In the genomic region with DNA sequence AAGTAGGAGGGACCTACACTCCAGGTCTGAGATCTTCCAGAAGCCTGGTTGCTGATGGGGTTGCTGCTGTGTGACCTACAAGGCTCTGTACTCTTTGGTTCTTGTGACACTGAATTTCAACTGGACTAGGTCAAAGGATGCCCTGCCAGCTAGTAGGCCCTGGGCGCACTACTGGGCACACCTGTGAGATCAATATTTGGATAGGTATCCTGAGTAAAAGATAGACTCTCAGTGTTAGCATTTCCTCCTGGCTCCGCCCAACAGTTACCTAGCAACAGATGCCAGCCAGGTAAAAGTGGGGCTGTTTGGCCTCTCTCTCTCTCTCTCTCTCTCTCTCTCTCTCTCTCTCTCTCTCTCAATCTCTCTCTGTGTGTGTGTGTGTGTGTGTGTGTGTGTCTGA, we compare ENCODE assay signal across 17 mouse cellular contexts. TPM values are rescaled to one million over a fixed set of nuclear protein-coding genes. Genes with fewer than 3 reads are reported as not detected.
DNase-seq lines count a peak whose midpoint lies in the region; ATAC-seq and TF ChIP-seq lines count a peak whose summit lies in the region.
"Had no signal": no experiment of that assay in that cellular context is flagged by ENCODE, and none has a peak within 500 bp of the region (broad histone marks: within the 10 kb centered on the region; RNA-seq: fewer than 3 reads in every experiment).

No protein-coding gene starts in this region.

- H3K4me2 ChIP-seq in hindbrain, embryonic 14.5 days (replicated peaks): no peak overlapping the region
- H3K4me2 ChIP-seq in hindbrain, postnatal 0 days (ENCODE audit: low read depth, low read length): no peak overlapping the region
- H3K4me2 ChIP-seq in liver, embryonic 16.5 days (ENCODE audit: low read depth, low read length): no peak overlapping the region
- no peak overlapping the region for H3K4me2 ChIP-seq in liver, embryonic 11.5 days
- H3K4me2 ChIP-seq in neural tube, embryonic 15.5 days: no peak overlapping the region
- H3K4me2 ChIP-seq: embryonic facial prominence, embryonic 12.5 days; limb, embryonic 12.5 days had no signal

- H3K36me3 ChIP-seq in hindbrain, embryonic 14.5 days (replicated peaks; ENCODE audit: control insufficient read depth, insufficient read depth): no peaks in the 10 kb centered on the region
- H3K36me3 ChIP-seq in hindbrain, postnatal 0 days (ENCODE audit: insufficient read depth, low read length): no peaks in the 10 kb centered on the region
- no peaks in the 10 kb centered on the region for H3K36me3 ChIP-seq in liver, embryonic 16.5 days (ENCODE audit: control insufficient read depth, insufficient read depth)
- no peaks in the 10 kb centered on the region for H3K36me3 ChIP-seq in liver, embryonic 11.5 days (ENCODE audit: control insufficient read depth, insufficient read depth, low read length)
- H3K36me3 ChIP-seq in neural tube, embryonic 15.5 days: no peaks in the 10 kb centered on the region
- H3K36me3 ChIP-seq: embryonic facial prominence, embryonic 12.5 days; forebrain, embryonic 10.5 days; G1E; limb, embryonic 12.5 days; midbrain, embryonic 10.5 days had no signal

- H3K27ac ChIP-seq in hindbrain, embryonic 14.5 days: 0 out of 2 replicates have a peak overlapping the region, but pooled peaks have one; percentile 45
- no peak overlapping the region for H3K27ac ChIP-seq in hindbrain, postnatal 0 days
- 0 out of 2 replicates have a peak overlapping the region, but pooled peaks have one; percentile 24 for H3K27ac ChIP-seq in liver, embryonic 16.5 days (ENCODE audit: low read length)
- H3K27ac ChIP-seq in liver, embryonic 11.5 days (ENCODE audit: low read depth, low read length): no peak overlapping the region
- peak overlapping the region; percentile 62 for H3K27ac ChIP-seq in bone marrow, adult 2 months (ENCODE audit: control insufficient read depth, insufficient read depth, low read depth, low read length, poor library complexity)
- peak overlapping the region; percentile 78 for H3K27ac ChIP-seq in neural tube, embryonic 15.5 days (replicated peaks)
- H3K27ac ChIP-seq: forebrain, embryonic 10.5 days; limb, embryonic 12.5 days; midbrain, embryonic 10.5 days had no signal

- DNase-seq in hindbrain, embryonic 14.5 days (ENCODE audit: low spot score): no peak
- DNase-seq in hindbrain, postnatal 0 days (ENCODE audit: low spot score): no peak
- no peak for DNase-seq in liver, embryonic 11.5 days (ENCODE audit: low spot score)
- no peak for DNase-seq in right cerebral cortex, postnatal 36 days (ENCODE audit: low spot score in 2 of 2)
- DNase-seq: adrenal gland, postnatal 36 days; cerebellum, adult 11 months; right cerebral cortex, postnatal 4 days had no signal

- TF ChIP-seq POLR2A in bone marrow, adult 2 months (IDR thresholded peaks at IDR 0.05; ENCODE audit: borderline replicate concordance, control insufficient read depth, low read depth, low read length): no peak

- no peak overlapping the region for H3K4me3 ChIP-seq in hindbrain, embryonic 14.5 days (replicated peaks; ENCODE audit: low read length)
- no peak overlapping the region for H3K4me3 ChIP-seq in hindbrain, postnatal 0 days (ENCODE audit: low read length)
- H3K4me3 ChIP-seq in liver, embryonic 16.5 days (ENCODE audit: low read depth, low read length): no peak overlapping the region
- H3K4me3 ChIP-seq in liver, embryonic 11.5 days (ENCODE audit: low read depth, low read length): no peak overlapping the region
- H3K4me3 ChIP-seq in bone marrow, adult 2 months (replicated peaks; ENCODE audit: control insufficient read depth, low read depth, low read length): peak overlapping the region; percentile 30
- H3K4me3 ChIP-seq in neural tube, embryonic 15.5 days (replicated peaks): no peak overlapping the region
- H3K4me3 ChIP-seq: embryonic facial prominence, embryonic 12.5 days; forebrain, embryonic 10.5 days; left cerebral cortex, adult 2 months; limb, embryonic 12.5 days; midbrain, embryonic 10.5 days had no signal

- TF ChIP-seq CTCF in hindbrain, postnatal 0 days (IDR thresholded peaks at IDR 0.05; ENCODE audit: low read depth): no peak
- no peak for TF ChIP-seq CTCF in bone marrow, adult 2 months (IDR thresholded peaks at IDR 0.05; ENCODE audit: control insufficient read depth, insufficient read depth, low read length)

- H3K27me3 ChIP-seq in hindbrain, embryonic 14.5 days (ENCODE audit: control insufficient read depth, insufficient read depth, low read length): no peaks in the 10 kb centered on the region
- no peaks in the 10 kb centered on the region for H3K27me3 ChIP-seq in hindbrain, postnatal 0 days (ENCODE audit: insufficient read depth, low read length)
- H3K27me3 ChIP-seq in liver, embryonic 16.5 days (ENCODE audit: control insufficient read depth, insufficient read depth, low read depth, low read length): no peaks in the 10 kb centered on the region
- H3K27me3 ChIP-seq in liver, embryonic 11.5 days (replicated peaks; ENCODE audit: control insufficient read depth, insufficient read depth, low read length): no peaks in the 10 kb centered on the region
- H3K27me3 ChIP-seq in neural tube, embryonic 15.5 days (replicated peaks): no peaks in the 10 kb centered on the region
- H3K27me3 ChIP-seq: embryonic facial prominence, embryonic 12.5 days; limb, embryonic 12.5 days had no signal

- peaks cover 4% of the 10 kb centered on the region; the same call in 1 of the 2 replicates for H3K4me1 ChIP-seq in hindbrain, embryonic 14.5 days (replicated peaks; ENCODE audit: control insufficient read depth, insufficient read depth, low read length)
- H3K4me1 ChIP-seq in hindbrain, postnatal 0 days (ENCODE audit: insufficient read depth, low read length): peaks cover 3% of the 10 kb centered on the region; the same call in 1 of the 2 replicates
- H3K4me1 ChIP-seq in liver, embryonic 16.5 days (ENCODE audit: control insufficient read depth, low read depth, low read length): peaks cover 14% of the 10 kb centered on the region
- peaks cover 15% of the 10 kb centered on the region for H3K4me1 ChIP-seq in liver, embryonic 11.5 days (replicated peaks; ENCODE audit: control insufficient read depth, insufficient read depth, low read length)
- peaks cover 8% of the 10 kb centered on the region for H3K4me1 ChIP-seq in bone marrow, adult 2 months (ENCODE audit: control insufficient read depth, insufficient read depth, low read length)
- peaks cover 31% of the 10 kb centered on the region for H3K4me1 ChIP-seq in neural tube, embryonic 15.5 days

- ATAC-seq in hindbrain, embryonic 14.5 days (ENCODE audit: low FRiP score): no peak
- no peak for ATAC-seq in hindbrain, postnatal 0 days
- ATAC-seq in liver, embryonic 16.5 days (ENCODE audit: low read depth): no peak
- ATAC-seq in liver, embryonic 11.5 days (replicated peaks; ENCODE audit: low FRiP score): no peak
- no peak for ATAC-seq in neural tube, embryonic 15.5 days (ENCODE audit: low FRiP score)
- ATAC-seq: inflammation-experienced regulatory T-cells, adult 6 months had no signal

- H3K9me3 ChIP-seq in hindbrain, embryonic 14.5 days (ENCODE audit: control insufficient read depth, low read length): 0 out of 2 replicates have a peak, but pooled peaks cover 3% of the 10 kb centered on the region
- no peaks in the 10 kb centered on the region for H3K9me3 ChIP-seq in hindbrain, postnatal 0 days (ENCODE audit: low read length)
- H3K9me3 ChIP-seq in liver, embryonic 16.5 days (replicated peaks; ENCODE audit: control insufficient read depth, low read length): no peaks in the 10 kb centered on the region
- H3K9me3 ChIP-seq in liver, embryonic 11.5 days (ENCODE audit: control insufficient read depth, low read length): no peaks in the 10 kb centered on the region
- H3K9me3 ChIP-seq in neural tube, embryonic 15.5 days (replicated peaks): no peaks in the 10 kb centered on the region
- H3K9me3 ChIP-seq: embryonic facial prominence, embryonic 12.5 days; forebrain, embryonic 10.5 days; G1E; limb, embryonic 12.5 days; midbrain, embryonic 10.5 days had no signal

- no peak overlapping the region for H3K9ac ChIP-seq in hindbrain, embryonic 14.5 days
- H3K9ac ChIP-seq in hindbrain, postnatal 0 days (replicated peaks; ENCODE audit: low read length): no peak overlapping the region
- no peak overlapping the region for H3K9ac ChIP-seq in liver, embryonic 16.5 days (ENCODE audit: low read depth, low read length)
- no peak overlapping the region for H3K9ac ChIP-seq in liver, embryonic 11.5 days (ENCODE audit: low read depth, low read length)
- no peak overlapping the region for H3K9ac ChIP-seq in neural tube, embryonic 15.5 days (replicated peaks)
- H3K9ac ChIP-seq: embryonic facial prominence, embryonic 12.5 days; limb, embryonic 12.5 days had no signal

- WGBS in hindbrain, embryonic 14.5 days: 100% methylated on average over 2 of the region's 2 CpGs
- WGBS in hindbrain, postnatal 0 days: 97% methylated on average over 2 of the region's 2 CpGs
- WGBS in liver, embryonic 16.5 days (ENCODE audit: insufficient replicate concordance): 55% methylated on average over 2 of the region's 2 CpGs
- WGBS in liver, embryonic 11.5 days: 81% methylated on average over 2 of the region's 2 CpGs
- WGBS in bone marrow, adult 2 months: 80% methylated on average over 2 of the region's 2 CpGs
- 89% methylated on average over 2 of the region's 2 CpGs for WGBS in neural tube, embryonic 15.5 days

RNA-seq across cellular contexts. Expression of a gene that starts 16.9 kb away (rescaled TPM):
- 38.2 and 40.2 TPM in 2 replicates for polyA plus RNA-seq in hindbrain, embryonic 14.5 days (2014; fragmentation: Nextera tagmentation; extraction: Ambion mirVana)
- total RNA-seq in hindbrain, postnatal 0 days (2014; rRNA removed): 20.4 and 21.6 TPM in 2 replicates
- 38.2 and 39.6 TPM in 2 replicates for polyA plus RNA-seq in hindbrain, postnatal 0 days (2015; fragmentation: Nextera tagmentation; extraction: Ambion mirVana)
- 10.7 and 11.3 TPM in 2 replicates for polyA plus RNA-seq in liver, embryonic 16.5 days (2015; fragmentation: Nextera tagmentation; extraction: Ambion mirVana)
- 21.9 and 23.2 TPM in 2 replicates for polyA plus RNA-seq in liver, embryonic 11.5 days (2014; fragmentation: Nextera tagmentation; extraction: Ambion mirVana)
- polyA plus RNA-seq in bone marrow, adult 2 months (2011; ENCODE audit: insufficient read depth, insufficient read length, low replicate concordance, missing spikeins): 4.3 TPM in 1 of 2 replicates, not detected in the other
- polyA plus RNA-seq in neural tube, embryonic 15.5 days (2015; fragmentation: Nextera tagmentation; extraction: Ambion mirVana): 35.8 and 46.3 TPM in 2 replicates

RNA-seq across cellular contexts. Expression of a gene that starts 53.1 kb away (rescaled TPM):
- polyA plus RNA-seq in hindbrain, embryonic 14.5 days (2014; fragmentation: Nextera tagmentation; extraction: Ambion mirVana): 29.9 and 31.9 TPM in 2 replicates
- 69.8 and 80.2 TPM in 2 replicates for total RNA-seq in hindbrain, postnatal 0 days (2014; rRNA removed)
- polyA plus RNA-seq in hindbrain, postnatal 0 days (2015; fragmentation: Nextera tagmentation; extraction: Ambion mirVana): 41.2 and 44.7 TPM in 2 replicates
- polyA plus RNA-seq in liver, embryonic 16.5 days (2015; fragmentation: Nextera tagmentation; extraction: Ambion mirVana): 5.4 and 6.5 TPM in 2 replicates
- 16.8 and 16.9 TPM in 2 replicates for polyA plus RNA-seq in liver, embryonic 11.5 days (2014; fragmentation: Nextera tagmentation; extraction: Ambion mirVana)
- 5.3 and 8.2 TPM in 2 replicates for polyA plus RNA-seq in bone marrow, adult 2 months (2011; ENCODE audit: insufficient read depth, insufficient read length, low replicate concordance, missing spikeins)
- 45.2 and 48.5 TPM in 2 replicates for polyA plus RNA-seq in neural tube, embryonic 15.5 days (2015; fragmentation: Nextera tagmentation; extraction: Ambion mirVana)

Comparison
In these comparisons a context has a peak if more than half of its experiments do, and no peak if none do; other contexts are left out.
1. H3K27ac ChIP-seq: peak in hindbrain, embryonic 14.5 days (single experiment), liver, embryonic 16.5 days (single experiment), bone marrow, adult 2 months (single experiment) and neural tube, embryonic 15.5 days (single experiment); none in hindbrain, postnatal 0 days (single experiment) and liver, embryonic 11.5 days (single experiment).